Mouse (Mus musculus) olfactory bulb, adult 2 months (tissue): Measurements from ENCODE around the gene Src.

Experiments
- CTCF ChIP-seq: fragments of 200-500 bp; IDR thresholded peaks from 2 replicates; pipeline ENCODE4 v1.5.1; 2012; ENCODE audit warnings: low read depth, mild to moderate bottlenecking, low read length, moderate library complexity; ENCODE audit not compliant: insufficient read depth
- POLR2A ChIP-seq: fragments of 200-500 bp; IDR thresholded peaks from 2 replicates; pipeline ENCODE4 v1.6.1; 2012; ENCODE audit warnings: mild to moderate bottlenecking, low read depth, low read length, moderate library complexity; ENCODE audit not compliant: insufficient read depth

GRCm38 (mm10) chr2:157389591-157389921 is 28.7 kb upstream of the Src start:
- TF ChIP-seq CTCF = no peak
- no peak for TF ChIP-seq POLR2A
